Mouse (Mus musculus) liver, embryonic 11.5 days (tissue): ENCODE data around the gene Helz. TPM values are rescaled to one million over a fixed set of nuclear protein-coding genes. Genes with fewer than 3 reads are reported as not detected.
A peak's percentile ranks its signal among the peaks of the same experiment; 100 is the strongest.

Experiments
- ATAC-seq: fragments of 200-750 bp; cut with Nextera tagmentation; replicated peaks from 2 replicates; pipeline ENCODE4 v1.8.0; 2017; ENCODE audit warnings: moderate number of reproducible peaks, mild to moderate bottlenecking, moderate TSS enrichment, moderate library complexity; ENCODE audit not compliant: low FRiP score
- DNase-seq: peaks from one replicate; pipeline ENCODE4 v3.0.0-alpha.2; 2017; ENCODE audit warnings: low spot score
- H3K27ac ChIP-seq: fragments of 300-500 bp; sonication (generic); 2 replicates; pipeline ENCODE4 v1.5.1; 2014; ENCODE audit warnings: mild to moderate bottlenecking, low read depth, low read length, control low read depth
- H3K27me3 ChIP-seq: fragments of 300-500 bp; sonication (generic); replicated peaks from 2 replicates; pipeline ENCODE4 v1.6.1; 2014; ENCODE audit warnings: low read length, mixed read lengths; ENCODE audit not compliant: control insufficient read depth, insufficient read depth
- H3K36me3 ChIP-seq: fragments of 300-500 bp; sonication (generic); 2 replicates; pipeline ENCODE4 v1.6.1; 2014; ENCODE audit warnings: mild to moderate bottlenecking, low read length, moderate library complexity, mixed read lengths; ENCODE audit not compliant: control insufficient read depth, insufficient read depth
- H3K4me1 ChIP-seq: fragments of 300-500 bp; sonication (generic); replicated peaks from 2 replicates; pipeline ENCODE4 v1.6.1; 2014; ENCODE audit warnings: low read length, mixed read lengths; ENCODE audit not compliant: control insufficient read depth, insufficient read depth
- H3K4me2 ChIP-seq: fragments of 300-500 bp; sonication (generic); 2 replicates; pipeline ENCODE4 v1.6.1; 2014; ENCODE audit warnings: mild to moderate bottlenecking, control low read depth, moderate library complexity
- H3K4me3 ChIP-seq: fragments of 300-500 bp; sonication (generic); 2 replicates; pipeline ENCODE4 v1.5.1; 2014; ENCODE audit warnings: low read depth, low read length, control low read depth
- H3K9ac ChIP-seq: fragments of 300-500 bp; sonication (generic); 2 replicates; pipeline ENCODE4 v1.6.1; 2014; ENCODE audit warnings: low read depth, low read length, control low read depth
- H3K9me3 ChIP-seq: fragments of 300-500 bp; sonication (generic); 2 replicates; pipeline ENCODE4 v1.6.1; 2016; ENCODE audit warnings: low read length, inconsistent platforms, mixed read lengths; ENCODE audit not compliant: control insufficient read depth
- WGBS: fragments of 180-500 bp; shearing (Covaris S2); extraction: QIAGEN DNeasy Blood & Tissue Kit; methylation state at CpG from one replicate; pipeline ENCODE4 v1.1.7; 2014; 5-methylcytosine and 5-hydroxymethylcytosine counted together
- polyA plus RNA-seq: library from polyadenylated mRNA; unstranded; fragments of >200 nt; fragmentation: Nextera tagmentation; extraction: Ambion mirVana; gene quantifications from 2 replicates; pipeline ENCODE4 v1.2.1, GENCODE M21; 2014

The Helz gene
- polyA plus RNA-seq, 1 experiment from 2014 or later = 19.9 TPM

DNA sequence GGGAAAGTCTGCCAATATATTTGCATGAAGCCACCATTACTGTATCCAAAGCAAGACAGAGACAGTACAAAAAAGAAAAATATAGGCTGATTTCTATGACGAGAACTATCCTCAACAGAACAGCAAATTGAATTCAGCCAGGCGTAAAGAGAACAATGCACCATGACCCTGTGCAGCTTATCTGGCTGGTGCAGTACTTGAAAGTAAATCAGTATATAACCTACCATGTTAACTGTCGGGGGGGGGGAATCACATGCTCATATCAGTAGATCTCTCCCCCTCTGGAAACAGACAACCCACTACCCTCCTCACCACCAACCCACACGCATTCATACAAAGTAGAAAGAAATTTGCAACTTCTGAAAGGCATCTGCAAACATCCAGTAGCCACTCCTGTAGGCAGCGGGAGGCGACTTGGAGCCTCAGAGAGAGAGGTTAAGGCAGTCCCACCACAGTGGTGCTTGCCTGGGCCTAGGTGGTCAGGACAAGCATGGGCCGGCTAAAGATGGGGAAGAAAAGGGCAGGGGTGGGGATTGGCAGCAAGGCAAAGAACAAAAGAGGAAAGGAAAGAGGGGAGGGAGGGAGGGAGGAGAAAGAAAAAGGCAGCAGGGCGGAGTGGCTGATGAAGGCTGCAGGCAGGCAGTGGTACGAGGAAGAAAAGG, 135.1 kb downstream of the Helz start:
- Histone ChIP-seq H3K27ac (no peak overlapping the region), H3K27me3 (no peaks in the 10 kb centered on the region), H3K9ac (no peak overlapping the region), H3K9me3 (no peaks in the 10 kb centered on the region), H3K4me2 (no peak overlapping the region), H3K4me1 (no peaks in the 10 kb centered on the region), H3K4me3 (no peak overlapping the region), H3K36me3 (peaks cover 16% of the 10 kb centered on the region)
- no peak for DNase-seq
- no peak for ATAC-seq
- 88% methylated on average over 9 of the region's 9 CpGs for WGBS

DNA sequence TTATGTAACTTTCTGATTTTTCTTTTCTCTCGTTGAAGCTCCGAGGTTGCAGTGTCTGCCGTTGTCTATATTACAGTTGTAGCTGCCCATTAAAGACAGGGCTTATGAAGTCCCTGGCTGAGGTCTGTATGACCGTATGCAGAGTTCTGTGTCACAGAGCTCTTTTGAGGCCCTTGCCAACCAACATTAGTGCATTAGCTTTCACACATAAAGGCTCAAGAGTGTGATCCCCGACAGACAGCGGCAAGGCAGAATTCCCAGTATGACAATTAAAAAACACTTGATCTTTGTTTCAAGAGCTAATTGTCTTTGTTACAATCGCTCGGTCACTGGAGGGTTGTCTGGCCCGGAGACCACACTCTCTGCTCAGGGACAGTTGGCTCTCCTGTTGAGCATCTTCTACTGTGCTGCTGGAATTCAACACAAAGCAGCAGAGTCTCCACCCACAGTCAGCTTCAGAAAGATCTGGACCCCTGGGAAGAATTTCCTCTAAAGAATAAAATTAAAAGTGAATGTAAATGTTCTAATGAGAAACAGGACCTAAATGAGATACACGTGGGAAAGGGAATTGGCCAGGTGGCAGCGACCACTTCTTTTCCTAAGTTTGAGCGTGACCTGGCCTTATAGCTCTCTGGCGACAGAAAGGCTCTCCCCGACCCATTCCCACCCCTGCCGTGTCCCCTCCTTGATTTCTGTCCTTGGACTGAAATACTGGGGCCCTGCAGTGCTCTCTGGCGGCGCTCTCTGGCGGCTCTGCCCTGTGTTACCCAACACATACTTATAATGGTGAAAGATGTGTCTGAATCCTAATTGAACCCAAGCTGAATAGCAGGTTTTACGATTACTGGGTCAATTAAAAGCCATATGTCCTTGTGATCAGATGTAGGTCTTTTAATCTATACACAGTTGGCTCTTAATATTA, 136.1 kb downstream of the Helz start:
- ATAC-seq = no peak
- H3K9me3 ChIP-seq = no peaks in the 10 kb centered on the region
- no peak overlapping the region for H3K27ac ChIP-seq
- WGBS = 89% methylated on average over 19 of the region's 19 CpGs
- H3K36me3 ChIP-seq = peaks cover 17% of the 10 kb centered on the region
- H3K9ac ChIP-seq = no peak overlapping the region
- H3K4me1 ChIP-seq = no peaks in the 10 kb centered on the region
- no peak for DNase-seq
- no peak overlapping the region for H3K4me3 ChIP-seq
- no peak overlapping the region for H3K4me2 ChIP-seq
- no peaks in the 10 kb centered on the region for H3K27me3 ChIP-seq

DNA sequence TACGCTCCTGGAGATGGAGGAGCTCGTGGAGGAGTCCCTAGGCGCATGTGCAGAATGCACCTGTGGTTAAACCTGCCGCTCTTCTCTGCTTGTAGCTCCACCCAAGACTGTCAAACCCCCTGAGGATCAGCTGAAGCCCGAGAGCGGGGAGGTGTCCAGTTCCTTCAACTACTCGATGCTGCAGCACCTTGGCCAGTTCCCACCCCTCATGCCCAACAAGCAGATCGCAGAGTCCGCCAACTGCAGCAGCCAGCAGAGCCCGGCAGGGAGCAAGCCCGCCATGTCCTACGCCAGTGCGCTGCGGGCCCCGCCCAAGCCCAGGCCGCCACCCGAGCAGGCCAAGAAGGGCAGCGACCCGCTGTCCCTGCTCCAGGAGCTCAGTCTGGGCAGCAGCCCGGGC, 138.6 kb downstream of the Helz start:
- H3K4me3 ChIP-seq = no peak overlapping the region
- no peak for DNase-seq
- H3K27ac ChIP-seq = no peak overlapping the region
- H3K27me3 ChIP-seq = no peaks in the 10 kb centered on the region
- H3K4me1 ChIP-seq = no peaks in the 10 kb centered on the region
- H3K36me3 ChIP-seq = peaks cover 17% of the 10 kb centered on the region
- WGBS = 90% methylated on average over 20 of the region's 20 CpGs
- no peak for ATAC-seq
- no peak overlapping the region for H3K9ac ChIP-seq
- H3K9me3 ChIP-seq = no peaks in the 10 kb centered on the region
- H3K4me2 ChIP-seq = no peak overlapping the region

- Histone ChIP-seq H3K9ac (no peak overlapping the region), H3K4me1 (no peaks in the 10 kb centered on the region), H3K36me3 (peaks cover 17% of the 10 kb centered on the region), H3K4me3 (no peak overlapping the region), H3K9me3 (no peaks in the 10 kb centered on the region), H3K27me3 (no peaks in the 10 kb centered on the region), H3K4me2 (no peak overlapping the region), H3K27ac (no peak overlapping the region)
- DNase-seq (no peak), ATAC-seq (no peak)
- 91% methylated on average over 10 of the region's 10 CpGs for WGBS
Measured at GRCm38 (mm10) chr11:107688480-107688879, 140.8 kb downstream of the Helz start.

- peaks cover 4% of the 10 kb centered on the region for H3K36me3 ChIP-seq
- H3K9ac ChIP-seq = no peak overlapping the region
- WGBS = 71% methylated on average over 8 of the region's 8 CpGs
- no peak overlapping the region for H3K27ac ChIP-seq
- DNase-seq = no peak
- H3K4me1 ChIP-seq = no peaks in the 10 kb centered on the region
- H3K9me3 ChIP-seq = no peaks in the 10 kb centered on the region
- no peak overlapping the region for H3K4me3 ChIP-seq
- ATAC-seq = no peak
- no peak overlapping the region for H3K4me2 ChIP-seq
- no peaks in the 10 kb centered on the region; the same call in 1 of the 2 replicates for H3K27me3 ChIP-seq
Measured at GRCm38 (mm10) chr11:107691569-107691968, 143.8 kb downstream of the Helz start.

GRCm38 (mm10) chr11:107693338-107693737, 145.6 kb downstream of the Helz start:
- Histone ChIP-seq H3K4me1 (no peaks in the 10 kb centered on the region), H3K9ac (no peak overlapping the region), H3K4me3 (no peak overlapping the region), H3K27me3 (no peaks in the 10 kb centered on the region; the same call in 1 of the 2 replicates), H3K4me2 (no peak overlapping the region), H3K27ac (no peak overlapping the region), H3K9me3 (no peaks in the 10 kb centered on the region), H3K36me3 (peaks cover 2% of the 10 kb centered on the region; the same call in 1 of the 2 replicates)
- DNase-seq (no peak), ATAC-seq (peak; percentile 66; the same call in 1 of the 2 replicates)
- 43% methylated on average over 6 of the region's 6 CpGs for WGBS

- no peak for ATAC-seq
Measured at GRCm38 (mm10) chr11:107699967-107700366, 152.2 kb downstream of the Helz start.

GRCm38 (mm10) chr11:107703272-107704134, 155.8 kb downstream of the Helz start:
- Histone ChIP-seq H3K27ac (no peak overlapping the region), H3K4me1 (no peaks in the 10 kb centered on the region), H3K36me3 (no peaks in the 10 kb centered on the region), H3K9ac (no peak overlapping the region), H3K9me3 (no peaks in the 10 kb centered on the region), H3K27me3 (peaks cover 20% of the 10 kb centered on the region), H3K4me3 (no peak overlapping the region), H3K4me2 (no peak overlapping the region)
- ATAC-seq (no peak), DNase-seq (no peak)
- WGBS = 51% methylated on average over 27 of the region's 27 CpGs

More at GRCm38 (mm10) chr11:107699967-107700366, 152.2 kb downstream of the Helz start:
- peaks cover 15% of the 10 kb centered on the region for H3K27me3 ChIP-seq
- no peak overlapping the region for H3K27ac ChIP-seq
- H3K4me3 ChIP-seq = no peak overlapping the region
- H3K4me2 ChIP-seq = no peak overlapping the region
- no peaks in the 10 kb centered on the region for H3K36me3 ChIP-seq
- 73% methylated on average over 4 of the region's 4 CpGs for WGBS
- H3K9ac ChIP-seq = no peak overlapping the region
- no peaks in the 10 kb centered on the region for H3K4me1 ChIP-seq
- H3K9me3 ChIP-seq = no peaks in the 10 kb centered on the region
- no peak for DNase-seq
